Mouse (Mus musculus) limb, embryonic 11.5 days (tissue): ENCODE results near the gene Ggn. TPM values are rescaled to one million over a fixed set of nuclear protein-coding genes. Genes with fewer than 3 reads are reported as not detected.

Source experiments
- ATAC-seq: fragments of 200-750 bp; cut with Nextera tagmentation; 2 replicates; pipeline ENCODE4 v1.8.0; 2017; ENCODE audit warnings: low read depth; ENCODE audit not compliant: insufficient number of reproducible peaks, low FRiP score, low TSS enrichment
- DNase-seq: peaks from one replicate; pipeline ENCODE4 v3.0.0-alpha.2; 2015; ENCODE audit warnings: low spot score
- H3K27ac ChIP-seq: fragments of 300-500 bp; sonication (generic); replicated peaks from 2 replicates; pipeline ENCODE4 v1.5.1; 2014; ENCODE audit warnings: low read depth, mild to moderate bottlenecking, low read length
- H3K27me3 ChIP-seq: fragments of 300-500 bp; sonication (generic); 2 replicates; pipeline ENCODE4 v1.6.1; 2014; ENCODE audit warnings: mild to moderate bottlenecking, low read length, mixed read lengths; ENCODE audit not compliant: control insufficient read depth, insufficient read depth
- H3K36me3 ChIP-seq: fragments of 300-500 bp; sonication (generic); 2 replicates; pipeline ENCODE4 v1.6.1; 2014; ENCODE audit warnings: mild to moderate bottlenecking, low read length, moderate library complexity, mixed read lengths; ENCODE audit not compliant: control insufficient read depth, insufficient read depth
- H3K4me1 ChIP-seq: fragments of 300-500 bp; sonication (generic); 2 replicates; pipeline ENCODE4 v1.6.1; 2014; ENCODE audit warnings: low read length, mixed read lengths; ENCODE audit not compliant: control insufficient read depth, insufficient read depth
- H3K4me2 ChIP-seq: fragments of 300-500 bp; sonication (generic); 2 replicates; pipeline ENCODE4 v1.6.1; 2014; ENCODE audit warnings: low read depth, mild to moderate bottlenecking, moderate library complexity; ENCODE audit not compliant: severe bottlenecking
- H3K4me3 ChIP-seq: fragments of 300-500 bp; sonication (generic); 2 replicates; pipeline ENCODE4 v1.5.1; 2014; ENCODE audit warnings: low read depth, low read length
- H3K9ac ChIP-seq: fragments of 300-500 bp; sonication (generic); 2 replicates; pipeline ENCODE4 v1.6.1; 2014; ENCODE audit warnings: mild to moderate bottlenecking, low read length
- H3K9me3 ChIP-seq: fragments of 300-500 bp; sonication (generic); 2 replicates; pipeline ENCODE4 v1.6.1; 2016; ENCODE audit warnings: low read length; ENCODE audit not compliant: control insufficient read depth
- WGBS: fragments of 180-500 bp; shearing (Covaris S2); extraction: QIAGEN DNeasy Blood & Tissue Kit; methylation state at CpG from one replicate; pipeline ENCODE4 v1.1.7; 2014; 5-methylcytosine and 5-hydroxymethylcytosine counted together
- polyA plus RNA-seq: library from polyadenylated mRNA; unstranded; fragments of >200 nt; fragmentation: Nextera tagmentation; extraction: Ambion mirVana; gene quantifications from 2 replicates; pipeline ENCODE4 v1.2.1, GENCODE M21; 2014

Ggn gene
- polyA plus RNA-seq, 1 experiment from 2014 or later = 0.81 TPM

DNA sequence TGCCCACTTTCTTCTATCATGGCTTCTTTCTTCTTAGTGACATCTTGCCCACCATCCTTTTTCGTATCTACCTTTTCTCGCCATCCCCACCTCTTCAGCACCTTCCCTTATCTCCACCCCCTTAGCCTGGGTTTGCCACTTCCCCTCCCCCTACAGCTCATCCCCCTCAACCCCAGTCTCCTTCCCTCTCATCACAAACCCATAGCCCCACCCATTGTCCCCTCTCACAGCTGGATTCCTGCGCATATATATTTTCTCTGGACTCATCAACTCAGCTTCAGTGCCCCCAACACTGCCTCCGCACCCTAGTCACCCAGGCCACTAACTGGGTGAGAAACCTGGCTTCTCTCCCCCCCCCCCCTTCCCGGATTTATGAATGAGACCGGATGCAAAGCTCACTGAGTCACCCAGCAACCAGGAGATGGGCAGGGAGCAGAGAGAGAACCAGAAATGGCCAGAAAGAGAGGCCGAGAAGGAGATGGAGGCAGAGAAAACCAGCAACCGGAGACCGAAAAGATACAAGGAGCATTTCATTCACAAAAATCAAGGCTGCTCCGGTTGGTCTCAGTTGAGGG lies 1.8 kb upstream of the Ggn start:
- WGBS = 6% methylated on average over 10 of the region's 10 CpGs
- peaks cover 30% of the 10 kb centered on the region for H3K27me3 ChIP-seq
- DNase-seq = no peak
- peak overlapping the region; percentile 61 for H3K4me3 ChIP-seq
- peak overlapping the region; percentile 41; the same call in 1 of the 2 replicates for H3K9ac ChIP-seq
- peaks cover 12% of the 10 kb centered on the region for H3K4me1 ChIP-seq
- peaks cover 2% of the 10 kb centered on the region for H3K36me3 ChIP-seq
- H3K27ac ChIP-seq = no peak overlapping the region
- no peaks in the 10 kb centered on the region for H3K9me3 ChIP-seq
- no peak for ATAC-seq
- H3K4me2 ChIP-seq = peak overlapping the region; percentile 50

DNA sequence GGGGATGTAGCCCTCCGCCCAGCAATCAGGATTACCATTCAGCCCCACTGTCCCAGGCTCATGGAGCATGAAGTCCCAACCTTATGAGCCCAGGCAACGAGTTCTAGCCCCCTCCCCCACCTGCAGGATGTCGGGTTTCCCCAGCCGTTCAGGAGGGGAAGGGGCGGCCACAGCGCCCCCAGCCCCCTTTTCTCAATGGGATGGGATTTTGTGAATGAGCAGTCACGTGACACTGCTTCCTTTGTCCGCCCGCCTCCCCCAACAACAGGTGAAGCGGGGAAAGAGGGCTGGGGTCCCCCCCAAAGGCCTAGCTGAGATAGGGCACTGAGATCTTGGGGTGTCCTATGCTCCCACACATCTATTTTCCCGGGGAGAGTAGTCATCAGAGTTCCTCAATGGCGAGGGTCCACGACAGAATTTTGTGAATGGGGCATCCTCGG lies 1.2 kb upstream of the Ggn start:
- peaks cover 12% of the 10 kb centered on the region for H3K4me1 ChIP-seq
- peak; percentile 66 for DNase-seq

DNA sequence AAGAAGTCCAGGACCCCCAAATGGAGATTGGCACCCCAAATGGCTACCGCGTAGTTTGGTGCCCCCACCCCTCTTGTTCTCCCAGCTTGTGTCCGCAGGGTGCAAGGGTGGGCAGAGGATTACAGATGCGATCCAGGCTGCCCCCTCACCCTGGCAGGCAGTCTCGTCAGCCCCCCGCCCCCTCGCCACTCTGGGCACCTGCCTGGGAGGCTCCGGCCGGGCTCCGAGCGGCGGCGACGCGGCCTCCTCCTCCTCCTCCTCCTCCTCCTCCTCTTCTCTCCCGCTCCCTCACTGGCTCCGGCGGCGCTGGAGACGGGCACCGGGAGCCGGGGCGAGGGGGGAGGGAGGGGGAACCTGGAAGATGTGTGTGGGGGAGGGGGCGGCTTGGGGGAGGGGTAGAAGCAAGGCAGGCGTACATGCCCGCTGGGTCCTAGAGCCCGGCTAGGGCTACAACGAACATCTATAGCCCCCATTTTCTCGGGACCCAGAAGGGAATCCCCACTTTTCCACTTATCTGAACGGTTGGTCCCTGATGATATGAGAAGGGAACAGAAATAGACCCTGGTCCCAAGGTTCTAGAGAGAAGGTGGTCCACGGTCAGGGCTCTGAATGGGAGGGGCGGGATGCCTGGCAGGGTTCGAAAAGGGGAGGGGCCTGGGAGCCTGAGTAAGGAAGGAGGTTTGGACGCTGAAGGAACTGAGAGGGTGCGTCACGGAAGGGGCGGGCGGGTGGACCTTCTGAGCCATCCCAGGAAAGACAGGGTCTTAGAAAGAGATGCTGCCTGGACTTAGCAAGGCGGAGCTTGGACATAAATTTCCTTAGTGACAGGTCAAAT lies 562 bp upstream of the Ggn start:
- Histone ChIP-seq H3K4me3 (peak overlapping the region; percentile 61), H3K4me2 (peak overlapping the region; percentile 50), H3K4me1 (peaks cover 12% of the 10 kb centered on the region), H3K36me3 (peaks cover 7% of the 10 kb centered on the region), H3K27ac (no peak overlapping the region), H3K9me3 (no peaks in the 10 kb centered on the region; the same call in 1 of the 2 replicates), H3K9ac (peak overlapping the region; percentile 56), H3K27me3 (peaks cover 39% of the 10 kb centered on the region)
- peak; percentile 67 for ATAC-seq
- 0% methylated on average over 31 of the region's 39 CpGs for WGBS
- DNase-seq = peak; percentile 87

More for the DNA sequence above, 1.2 kb upstream of the Ggn start:
- peak overlapping the region; percentile 61 for H3K4me3 ChIP-seq
- H3K27ac ChIP-seq = no peak overlapping the region
- ATAC-seq = peak; percentile 18; the same call in 1 of the 2 replicates
- peak overlapping the region; percentile 50 for H3K4me2 ChIP-seq
- H3K9ac ChIP-seq = peak overlapping the region; percentile 56
- H3K36me3 ChIP-seq = peaks cover 4% of the 10 kb centered on the region
- H3K27me3 ChIP-seq = peaks cover 36% of the 10 kb centered on the region
- no peaks in the 10 kb centered on the region for H3K9me3 ChIP-seq
- WGBS = under 1% methylated on average over 14 of the region's 14 CpGs

DNA sequence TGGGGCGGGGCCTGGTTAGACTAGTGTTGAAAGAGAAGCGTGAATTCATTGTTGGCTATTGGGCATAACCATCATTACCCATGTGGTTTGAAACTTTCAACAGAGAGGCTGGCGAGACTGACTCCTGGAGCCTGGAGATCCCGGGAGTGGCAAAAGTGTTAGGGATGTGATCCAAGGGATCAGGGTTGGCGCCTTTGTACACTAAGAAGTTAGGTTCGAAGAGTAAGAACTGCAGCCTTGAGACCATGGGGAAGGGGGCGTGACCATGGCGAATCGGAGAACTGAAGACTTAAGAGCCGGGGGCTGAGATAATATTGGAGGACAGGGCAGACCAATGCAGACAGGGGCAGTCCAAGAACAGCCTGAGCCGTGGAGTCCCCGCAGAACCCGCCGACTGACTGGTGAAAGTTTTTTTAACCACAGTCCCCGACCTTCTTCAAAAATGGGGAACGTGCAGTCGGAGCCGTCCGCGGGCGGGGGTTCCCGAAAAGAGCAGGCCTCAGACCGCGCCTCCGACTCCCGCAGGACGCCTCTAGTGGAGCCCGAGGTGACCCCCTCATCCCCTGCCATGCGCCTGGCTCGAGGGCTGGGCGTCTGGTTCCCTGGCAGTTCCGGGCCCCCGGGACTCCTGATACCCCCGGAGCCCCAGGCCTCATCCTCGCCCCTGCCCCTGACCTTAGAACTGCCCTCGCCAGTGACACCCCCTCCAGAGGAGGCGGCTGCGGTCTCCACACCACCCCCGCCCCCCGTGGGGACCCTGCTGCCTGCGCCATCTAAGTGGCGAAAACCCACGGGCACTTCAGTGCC lies 948 bp downstream of the Ggn start:
- peaks cover 14% of the 10 kb centered on the region for H3K36me3 ChIP-seq
- H3K9me3 ChIP-seq = no peaks in the 10 kb centered on the region; the same call in 1 of the 2 replicates
- H3K9ac ChIP-seq = peak overlapping the region; percentile 30; the same call in 1 of the 2 replicates
- ATAC-seq (no peak), DNase-seq (peak; percentile 44)
- H3K27me3 ChIP-seq = peaks cover 41% of the 10 kb centered on the region
- H3K4me3 ChIP-seq = peak overlapping the region; percentile 61
- WGBS = 3% methylated on average over 42 of the region's 43 CpGs
- H3K4me1 ChIP-seq = peaks cover 12% of the 10 kb centered on the region
- no peak overlapping the region for H3K27ac ChIP-seq
- H3K4me2 ChIP-seq = peak overlapping the region; percentile 50

DNA sequence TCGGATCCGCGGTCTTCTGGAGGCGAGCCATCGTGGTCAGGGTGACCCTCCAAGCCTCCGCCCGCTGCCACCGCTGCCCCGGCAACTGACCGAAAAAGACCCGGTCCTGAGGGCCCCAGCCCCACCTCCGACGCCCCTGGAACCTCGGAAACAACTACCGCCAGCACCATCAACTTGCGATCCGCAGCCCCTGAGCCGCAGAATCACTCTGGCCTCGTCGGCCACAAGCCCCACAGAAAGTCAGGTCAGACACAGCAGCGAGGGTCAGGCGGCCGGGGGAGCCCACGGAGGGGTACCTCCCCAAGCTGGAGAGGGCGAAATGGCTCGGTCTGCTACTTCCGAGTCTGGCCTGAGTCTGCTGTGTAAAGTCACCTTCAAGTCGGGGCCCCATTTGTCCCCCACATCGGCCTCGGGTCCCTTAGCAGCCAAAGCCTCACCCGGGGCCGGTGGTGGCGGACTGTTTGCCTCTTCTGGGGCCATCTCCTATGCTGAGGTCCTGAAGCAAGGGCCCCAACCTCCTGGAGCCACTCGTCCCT lies 1.6 kb downstream of the Ggn start:
- H3K9ac ChIP-seq = peak overlapping the region; percentile 22; the same call in 1 of the 2 replicates
- H3K27ac ChIP-seq = no peak overlapping the region
- H3K4me3 ChIP-seq = peak overlapping the region; percentile 61
- H3K4me2 ChIP-seq = peak overlapping the region; percentile 50
- H3K9me3 ChIP-seq = no peaks in the 10 kb centered on the region; the same call in 1 of the 2 replicates
- H3K27me3 ChIP-seq = peaks cover 41% of the 10 kb centered on the region
- H3K36me3 ChIP-seq = peaks cover 17% of the 10 kb centered on the region
- ATAC-seq = no peak
- DNase-seq = peak; percentile 43
- 3% methylated on average over 34 of the region's 34 CpGs for WGBS
- H3K4me1 ChIP-seq = peaks cover 12% of the 10 kb centered on the region

DNA sequence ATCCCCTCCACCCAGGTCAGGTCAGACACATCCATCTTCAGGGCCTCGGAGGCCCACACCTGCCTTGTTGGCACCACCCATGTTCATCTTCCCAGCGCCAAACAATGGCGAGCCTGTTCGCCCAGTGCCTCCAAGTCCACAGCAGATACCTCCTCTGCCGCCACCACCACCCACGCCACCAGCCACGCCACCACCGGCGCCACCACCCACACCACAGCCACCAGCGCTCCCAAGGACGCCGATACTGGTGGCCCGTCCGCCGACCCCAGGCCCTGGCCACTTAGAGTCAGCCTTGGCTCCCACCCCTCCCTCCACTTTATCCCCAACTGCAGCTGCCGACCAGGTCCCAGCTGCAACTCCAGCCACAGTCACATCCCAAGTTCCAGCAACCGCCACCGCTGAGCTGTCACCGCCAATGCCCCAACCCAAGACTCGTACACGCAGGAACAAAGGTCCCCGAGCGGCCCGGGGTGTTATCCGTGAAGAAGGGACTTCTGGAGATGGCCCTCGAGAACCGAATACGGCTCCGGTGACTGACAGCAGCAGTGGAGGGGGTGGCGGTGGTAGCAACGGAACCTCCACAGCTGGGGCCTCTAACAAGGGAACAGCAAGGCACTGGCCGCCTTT lies 2.5 kb downstream of the Ggn start:
- H3K27ac ChIP-seq = no peak overlapping the region
- ATAC-seq = no peak
- DNase-seq = peak; percentile 36
- H3K36me3 ChIP-seq = peaks cover 21% of the 10 kb centered on the region
- H3K9me3 ChIP-seq = no peaks in the 10 kb centered on the region; the same call in 1 of the 2 replicates
- peak overlapping the region; percentile 50; the same call in 1 of the 2 replicates for H3K4me2 ChIP-seq
- no peak overlapping the region for H3K9ac ChIP-seq
- peaks cover 40% of the 10 kb centered on the region for H3K27me3 ChIP-seq
- 0 out of 2 replicates have a peak overlapping the region, but pooled peaks have one; percentile 6 for H3K4me3 ChIP-seq
- peaks cover 12% of the 10 kb centered on the region for H3K4me1 ChIP-seq
- WGBS = 24% methylated on average over 30 of the region's 32 CpGs

DNA sequence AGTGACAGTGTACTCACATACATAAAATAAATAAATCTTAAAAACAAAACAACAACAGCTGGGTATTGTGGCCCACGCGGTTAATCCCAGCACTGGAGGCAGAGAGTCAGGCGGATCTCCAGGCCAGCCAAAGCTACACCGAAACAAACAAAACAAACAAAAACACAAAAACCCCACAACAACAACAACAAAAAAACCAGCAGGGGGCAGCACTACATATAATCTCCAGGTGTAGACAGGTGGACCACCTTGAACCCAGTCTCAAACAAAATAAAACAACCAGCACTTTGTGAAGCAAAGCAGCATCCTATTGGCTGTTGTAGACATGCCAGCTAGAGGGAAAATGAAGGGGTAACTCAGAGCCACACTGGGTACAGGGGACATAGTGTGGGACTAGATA lies 8.1 kb downstream of the Ggn start:
- Histone ChIP-seq H3K9ac (no peak overlapping the region), H3K4me2 (no peak overlapping the region), H3K9me3 (no peaks in the 10 kb centered on the region; the same call in 1 of the 2 replicates), H3K27ac (no peak overlapping the region), H3K36me3 (peaks cover 21% of the 10 kb centered on the region), H3K4me3 (no peak overlapping the region), H3K4me1 (peaks cover 10% of the 10 kb centered on the region), H3K27me3 (peaks cover 12% of the 10 kb centered on the region)
- ATAC-seq (no peak), DNase-seq (no peak)
- WGBS = 92% methylated on average over 4 of the region's 4 CpGs
